Mouse (Mus musculus): ENCODE measurements at regions not wholly inside any gene's neighbourhood (a gene's known extent, or its start where the extent isn't known, plus 50 kb on each side); places are given as distances from the start of the nearest gene placed in this dataset.

DNA sequence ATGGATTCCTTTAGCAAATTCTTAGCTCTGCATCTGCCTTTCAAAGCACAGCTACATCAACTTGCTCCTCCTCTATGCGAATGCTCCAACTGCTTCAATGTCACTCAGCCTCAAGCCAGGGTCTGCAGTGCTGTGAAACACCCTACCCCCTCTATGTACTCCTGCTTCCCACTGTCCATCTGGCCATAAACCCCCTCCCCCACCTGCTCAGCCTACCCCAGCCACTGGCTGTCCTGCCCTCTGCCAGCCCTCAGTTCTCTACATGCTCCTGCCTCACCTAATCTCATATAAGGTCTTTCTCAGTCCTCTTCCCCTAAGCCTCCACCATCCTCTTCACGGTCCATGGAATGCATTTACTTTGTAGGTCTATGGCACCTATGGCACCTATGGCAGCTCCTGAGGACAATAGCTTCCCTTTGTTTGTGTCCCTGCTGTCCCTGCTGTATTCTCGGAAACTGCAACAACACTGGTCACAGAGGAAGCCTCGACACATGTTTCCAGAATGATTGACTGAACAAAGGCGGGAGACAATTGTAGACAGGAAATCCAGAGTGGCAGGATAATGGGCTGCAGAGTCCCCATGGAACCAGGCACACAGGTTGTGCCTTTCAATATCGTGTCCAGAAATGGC lies 441.2 kb downstream of the Prdm2 start:
- DNase-seq: no peak

DNA sequence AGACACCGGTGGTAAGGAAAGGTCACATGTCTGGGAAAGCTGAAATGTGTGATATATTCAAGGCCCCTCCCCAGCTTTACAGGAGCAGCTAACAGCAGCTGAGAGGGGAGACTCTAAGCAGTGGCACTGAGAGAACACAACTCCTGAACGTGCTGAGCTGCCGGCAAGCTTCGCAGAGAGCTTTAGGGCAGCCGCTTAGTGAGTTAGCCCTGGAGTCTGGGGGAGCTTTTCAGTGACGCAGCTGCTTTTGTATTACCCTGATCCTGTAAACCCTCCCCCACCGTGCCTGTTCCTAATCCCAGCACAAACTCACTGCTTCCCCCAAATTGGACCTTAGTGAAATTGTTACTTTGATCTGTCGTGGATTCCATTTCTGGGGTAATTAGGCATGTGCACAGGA lies 442.6 kb downstream of the Prdm2 start:
- DNase-seq: no peak

GRCm38 (mm10) chr4:142767665-142768064 lies 445.1 kb downstream of the Prdm2 start:
- DNase-seq: no peak

DNA sequence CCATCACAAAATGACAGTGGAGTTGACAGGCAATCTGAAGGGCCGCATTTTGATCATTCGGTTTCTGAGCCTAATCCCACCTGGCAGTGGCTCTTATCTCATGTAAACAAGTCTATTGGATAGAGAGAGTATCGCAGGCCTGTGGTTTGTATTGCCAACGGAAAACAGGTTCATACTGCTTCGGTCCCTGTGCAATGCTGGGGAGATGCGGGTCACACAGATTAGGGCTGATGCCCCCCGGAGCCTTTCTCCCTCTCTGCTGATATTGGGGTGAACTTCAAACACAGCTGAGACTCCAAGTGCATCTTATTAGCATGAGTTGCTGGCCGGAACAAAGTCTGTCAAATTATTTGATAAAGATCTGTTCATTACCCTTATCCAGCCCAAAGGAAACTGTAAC lies 451.2 kb downstream of the Prdm2 start:
- DNase-seq: no peak

GRCm38 (mm10) chr4:142758102-142758501 lies 454.7 kb downstream of the Prdm2 start:
- DNase-seq: no peak

DNA sequence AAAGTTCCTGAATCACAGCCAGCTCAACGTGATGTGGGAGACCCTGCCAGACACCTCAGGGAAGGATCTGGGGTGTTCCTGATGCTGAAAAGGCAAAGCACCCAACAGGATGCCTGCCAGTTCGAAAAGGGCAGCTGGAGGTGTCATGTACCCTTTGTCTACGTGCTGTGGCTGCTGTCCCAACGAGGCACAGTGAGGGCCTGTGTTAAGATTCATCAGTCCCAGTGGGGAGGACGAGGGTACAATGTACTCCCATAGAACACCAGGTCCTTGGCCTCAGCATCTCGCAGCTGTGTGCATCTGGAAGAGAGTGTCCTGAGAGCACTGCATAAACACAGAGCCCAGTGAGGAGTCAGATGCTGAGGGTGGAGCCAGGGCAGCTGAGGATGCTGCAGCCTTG lies 456.5 kb downstream of the Prdm2 start:
- no peak for DNase-seq

- DNase-seq: no peak
Observed at GRCm38 (mm10) chr4:142749918-142750317, 462.9 kb downstream of the Prdm2 start.

GRCm38 (mm10) chr4:142723554-142723907 lies 484.3 kb upstream of the Kazn start:
- DNase-seq: no peak

- no peak for DNase-seq
Observed at GRCm38 (mm10) chr4:142722845-142723553, 483.8 kb upstream of the Kazn start.

DNA sequence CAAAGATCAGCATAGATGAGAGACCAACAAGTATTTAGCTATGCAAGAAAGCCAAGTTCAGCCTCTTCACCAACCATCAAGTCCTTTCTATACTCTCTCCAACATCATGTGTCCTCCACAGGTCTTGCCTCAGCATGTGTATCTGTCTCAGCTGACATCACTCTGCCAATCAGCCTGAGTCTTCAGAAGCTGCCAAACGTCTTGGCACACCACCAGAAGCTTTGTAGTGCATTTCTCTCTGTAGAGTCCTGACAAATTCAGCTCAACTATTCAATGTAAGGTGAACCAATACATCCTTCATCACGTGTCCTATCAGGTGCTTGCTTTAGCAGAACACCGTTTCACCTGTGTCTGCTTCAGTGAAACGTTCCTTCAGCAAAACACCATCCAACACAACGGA lies 462.4 kb upstream of the Kazn start:
- DNase-seq: no peak

- DNase-seq: no peak
Observed at GRCm38 (mm10) chr4:142694926-142695325, 455.7 kb upstream of the Kazn start.

DNA sequence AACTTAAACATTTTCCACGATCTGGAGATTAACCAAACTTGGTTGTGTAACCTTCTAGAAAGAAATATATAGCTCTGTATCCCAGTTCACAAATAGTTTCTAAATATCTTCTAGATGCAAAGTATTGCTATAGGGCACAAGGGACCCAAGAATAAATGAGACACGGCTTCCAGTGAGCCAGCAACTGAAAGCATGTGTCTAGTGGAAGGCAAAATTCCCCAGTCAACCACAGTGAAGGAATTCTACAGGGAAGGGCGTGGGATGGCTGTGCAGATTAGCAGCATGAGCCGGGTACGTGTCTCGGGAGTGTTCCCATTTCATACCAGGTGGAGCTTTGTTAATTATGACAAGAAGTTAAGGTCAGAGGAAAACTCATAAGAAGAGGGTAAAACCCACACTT lies 449.0 kb upstream of the Kazn start:
- DNase-seq: no peak

DNA sequence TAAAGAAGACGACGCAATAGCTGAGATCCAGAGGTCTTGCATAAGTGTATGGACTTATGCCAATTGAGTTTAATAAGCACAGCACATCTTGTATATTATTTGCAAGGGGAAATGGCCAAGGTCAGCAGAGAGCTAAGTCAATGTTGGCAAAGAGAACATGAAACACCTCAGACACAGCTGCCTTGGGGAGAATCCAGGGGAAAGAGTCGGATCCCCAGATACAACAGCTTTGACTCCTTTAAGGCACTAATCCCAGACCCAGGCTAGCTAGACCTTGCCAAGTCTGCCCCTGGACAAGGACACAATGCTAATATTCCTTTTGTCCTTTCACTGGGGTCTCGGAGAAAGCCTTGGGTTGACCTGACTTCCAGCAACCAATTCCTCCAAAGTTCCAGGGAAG lies 438.2 kb upstream of the Kazn start:
- no peak for DNase-seq

- DNase-seq: no peak
Observed at GRCm38 (mm10) chr4:142674641-142675465, 435.7 kb upstream of the Kazn start.

- DNase-seq: no peak
Observed at GRCm38 (mm10) chr4:142671872-142672458, 432.8 kb upstream of the Kazn start.

DNA sequence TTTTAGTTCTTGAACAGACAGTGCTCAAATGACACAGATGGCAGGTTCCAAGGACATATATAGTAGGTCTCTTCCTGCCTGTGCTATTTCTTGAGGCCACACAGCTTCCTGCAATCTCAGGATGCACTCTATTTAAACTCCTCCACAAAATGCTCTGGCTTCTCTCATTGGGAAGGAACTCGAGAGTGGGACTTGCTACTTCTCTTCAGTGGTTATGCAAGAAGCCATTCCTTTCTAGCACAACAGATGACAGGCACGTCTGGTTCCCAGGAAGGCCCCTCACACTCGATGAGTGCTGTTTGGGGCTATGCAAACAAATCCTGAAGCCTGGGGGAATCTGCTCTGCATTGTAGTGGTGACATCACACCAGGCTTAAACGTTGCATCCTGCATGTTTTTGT lies 425.6 kb upstream of the Kazn start:
- no peak for DNase-seq

DNA sequence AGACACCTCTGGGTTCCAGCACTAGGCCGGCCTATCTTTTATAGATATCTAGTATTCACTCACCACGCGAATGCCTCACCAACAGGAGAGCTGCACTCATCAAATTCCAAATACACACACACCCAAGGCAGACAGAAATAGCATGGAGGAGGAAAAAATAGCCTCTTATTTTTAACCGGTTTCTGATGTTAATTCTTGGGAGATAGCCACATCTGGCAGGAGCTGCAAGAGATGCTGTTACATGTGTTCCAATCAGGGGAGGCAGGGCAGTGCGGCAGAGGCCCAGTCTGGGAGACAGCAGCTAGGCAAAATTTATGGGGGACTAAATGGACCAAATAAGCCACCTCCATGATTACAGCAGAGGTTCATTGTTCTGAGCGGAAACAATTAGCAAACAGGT lies 419.0 kb upstream of the Kazn start:
- no peak for DNase-seq

GRCm38 (mm10) chr4:142641069-142641468 lies 401.9 kb upstream of the Kazn start:
- no peak for DNase-seq

GRCm38 (mm10) chr4:142639340-142639733 lies 400.1 kb upstream of the Kazn start:
- no peak for DNase-seq

- no peak for DNase-seq
Observed at GRCm38 (mm10) chr4:142638733-142639339, 399.6 kb upstream of the Kazn start.

DNA sequence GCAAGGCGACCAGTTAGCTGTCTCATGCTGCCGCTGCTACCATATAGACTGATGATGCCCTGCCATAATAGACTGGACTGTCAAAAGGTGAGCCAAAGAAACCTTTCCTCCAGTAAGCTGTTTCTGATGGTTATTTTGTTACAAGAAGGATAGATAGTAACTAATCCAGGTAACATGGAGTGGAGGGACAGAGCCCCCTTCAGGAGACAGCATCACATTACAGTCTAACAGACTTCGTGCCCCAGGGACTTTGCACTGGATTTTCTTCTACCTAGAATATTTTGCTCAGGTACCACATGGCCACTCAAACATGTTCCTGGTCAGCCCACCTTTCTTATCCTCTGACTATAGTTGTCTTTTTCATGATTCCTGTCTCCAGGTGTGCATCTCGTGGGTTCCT lies 398.9 kb upstream of the Kazn start:
- DNase-seq: no peak

GRCm38 (mm10) chr4:142634398-142634797 lies 395.2 kb upstream of the Kazn start:
- DNase-seq: no peak

DNA sequence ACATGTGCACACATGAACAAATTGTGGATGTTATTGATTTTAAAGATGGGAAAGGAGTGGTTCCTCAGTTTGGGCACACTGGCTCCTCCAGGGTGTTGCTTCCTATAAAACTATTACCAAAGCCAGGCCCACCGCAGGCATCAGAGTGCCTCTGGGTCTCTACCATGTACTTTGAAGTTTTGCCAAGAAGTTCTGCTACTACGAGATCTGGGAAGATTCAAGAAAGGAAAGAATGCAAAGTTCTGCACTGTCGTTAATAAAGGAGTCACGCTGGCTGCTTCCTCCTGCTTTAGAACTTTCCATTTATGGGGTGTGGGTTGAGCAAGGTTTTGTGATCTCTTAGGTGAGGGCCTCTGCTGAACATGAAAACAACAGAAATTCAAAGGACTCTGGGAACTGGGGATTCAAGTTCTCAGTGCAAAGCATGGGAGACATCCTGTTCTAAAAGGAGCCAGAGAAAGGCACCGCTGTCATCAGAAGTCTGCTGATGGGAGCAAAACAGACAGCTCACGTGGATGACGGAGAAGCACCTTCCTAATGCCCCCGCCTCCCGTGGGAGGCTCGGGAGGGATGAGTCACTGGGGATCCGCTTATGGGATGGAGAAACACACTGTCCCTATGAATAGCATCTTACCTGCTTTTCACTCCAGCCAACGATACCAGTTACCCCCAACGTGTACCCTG lies 394.6 kb upstream of the Kazn start:
- DNase-seq: no peak

Data from thymus, postnatal 36 days (tissue).